Mouse (Mus musculus) forebrain, embryonic 14.5 days (tissue): ENCODE measurements around the gene Fam217b. TPM values are rescaled to one million over a fixed set of nuclear protein-coding genes. Genes with fewer than 3 reads are reported as not detected.
A peak's percentile ranks its signal among the peaks of the same experiment; 100 is the strongest.

Experiments used
- ATAC-seq: fragments of 200-750 bp; cut with Nextera tagmentation; 2 replicates; pipeline ENCODE4 v1.8.0; 2017; ENCODE audit warnings: mild to moderate bottlenecking, moderate library complexity
- DNase-seq: peaks from one replicate; pipeline ENCODE4 v3.0.0-alpha.2; 2015; ENCODE audit warnings: low spot score
- H3K27ac ChIP-seq: fragments of 300-500 bp; sonication (generic); 2 replicates; pipeline ENCODE4 v1.5.1; 2014; ENCODE audit warnings: low read depth, mild to moderate bottlenecking, control low read depth, low read length, moderate library complexity
- H3K27me3 ChIP-seq: fragments of 300-500 bp; sonication (generic); replicated peaks from 2 replicates; pipeline ENCODE4 v1.6.1; 2014; ENCODE audit warnings: low read length, control low read depth, mixed read lengths; ENCODE audit not compliant: control insufficient read depth, insufficient read depth
- H3K36me3 ChIP-seq: fragments of 300-500 bp; sonication (generic); 2 replicates; pipeline ENCODE4 v1.6.1; 2014; ENCODE audit warnings: low read length, control low read depth; ENCODE audit not compliant: control insufficient read depth, insufficient read depth
- H3K4me1 ChIP-seq: fragments of 300-500 bp; sonication (generic); 2 replicates; pipeline ENCODE4 v1.6.1; 2014; ENCODE audit warnings: antibody characterized with exemption, low read length, control low read depth; ENCODE audit not compliant: control insufficient read depth, insufficient read depth
- H3K4me2 ChIP-seq: fragments of 300-500 bp; sonication (generic); 2 replicates; pipeline ENCODE4 v1.6.1; 2014; ENCODE audit warnings: mild to moderate bottlenecking, control low read depth, low read length
- H3K4me3 ChIP-seq: fragments of 300-500 bp; sonication (generic); 2 replicates; pipeline ENCODE4 v1.5.1; 2014; ENCODE audit warnings: low read depth, low read length, control low read depth
- H3K9ac ChIP-seq: fragments of 300-500 bp; sonication (generic); 2 replicates; pipeline ENCODE4 v1.6.1; 2014; ENCODE audit warnings: mild to moderate bottlenecking, low read length, control low read depth, moderate library complexity
- H3K9me3 ChIP-seq: fragments of 300-500 bp; sonication (generic); replicated peaks from 2 replicates; pipeline ENCODE4 v1.6.1; 2016; ENCODE audit warnings: low read length, control low read depth, mixed read lengths; ENCODE audit not compliant: control insufficient read depth
- WGBS: fragments of 180-500 bp; shearing (Covaris S2); extraction: QIAGEN DNeasy Blood & Tissue Kit; methylation state at CpG from one replicate; pipeline ENCODE4 v1.1.7; 2014; 5-methylcytosine and 5-hydroxymethylcytosine counted together
- polyA plus RNA-seq: library from polyadenylated mRNA; unstranded; fragments of >200 nt; fragmentation: Nextera tagmentation; extraction: Ambion mirVana; gene quantifications from 2 replicates; pipeline ENCODE4 v1.2.1, GENCODE M21; 2014

Gene Fam217b
- polyA plus RNA-seq, 1 experiment from 2014 or later, result 3.9 TPM

GRCm38 (mm10) chr2:178428676-178429075, 14.4 kb downstream of the Fam217b start:
- ATAC-seq (no peak), DNase-seq (no peak)
- no peaks in the 10 kb centered on the region for H3K9me3 ChIP-seq
- no peak overlapping the region for H3K4me2 ChIP-seq
- no peak overlapping the region for H3K4me3 ChIP-seq
- no peaks in the 10 kb centered on the region for H3K27me3 ChIP-seq
- 87% methylated on average over 4 of the region's 4 CpGs for WGBS
- no peaks in the 10 kb centered on the region for H3K4me1 ChIP-seq
- H3K27ac ChIP-seq, result no peak overlapping the region
- no peak overlapping the region for H3K9ac ChIP-seq
- H3K36me3 ChIP-seq, result no peaks in the 10 kb centered on the region

GRCm38 (mm10) chr2:178429426-178429825, 15.1 kb downstream of the Fam217b start:
- H3K27ac ChIP-seq, result no peak overlapping the region
- H3K9ac ChIP-seq, result no peak overlapping the region
- WGBS, result 86% methylated on average over 6 of the region's 6 CpGs
- H3K4me3 ChIP-seq, result no peak overlapping the region
- no peaks in the 10 kb centered on the region for H3K27me3 ChIP-seq
- H3K4me2 ChIP-seq, result no peak overlapping the region
- H3K36me3 ChIP-seq, result no peaks in the 10 kb centered on the region
- H3K9me3 ChIP-seq, result no peaks in the 10 kb centered on the region
- no peaks in the 10 kb centered on the region for H3K4me1 ChIP-seq
- DNase-seq (no peak), ATAC-seq (no peak)

GRCm38 (mm10) chr2:178430231-178430630, 15.9 kb downstream of the Fam217b start, which contains the start of gene Cdh26:
Cdh26 (plus strand) TSS chr2:178430531.
- DNase-seq (no peak), ATAC-seq (no peak)
- no peak within 1 kb of the TSS for H3K9ac ChIP-seq
- no peaks in the 10 kb centered on the region for H3K9me3 ChIP-seq
- H3K4me2 ChIP-seq, result no peak within 1 kb of the TSS
- no peaks in the 10 kb centered on the region for H3K36me3 ChIP-seq
- H3K4me3 ChIP-seq, result no peak within 1 kb of the TSS
- H3K27me3 ChIP-seq, result no peaks in the 10 kb centered on the region
- 75% methylated on average over 4 of the region's 4 CpGs for WGBS
- H3K4me1 ChIP-seq, result no peaks in the 10 kb centered on the region
- H3K27ac ChIP-seq, result no peak within 1 kb of the TSS

- no peak overlapping the region for H3K4me3 ChIP-seq
- H3K27me3 ChIP-seq, result no peaks in the 10 kb centered on the region
- no peak overlapping the region for H3K4me2 ChIP-seq
- no peak overlapping the region for H3K27ac ChIP-seq
- H3K9ac ChIP-seq, result no peak overlapping the region
- H3K9me3 ChIP-seq, result no peaks in the 10 kb centered on the region
- ATAC-seq (no peak), DNase-seq (no peak)
- WGBS, result 81% methylated on average over 2 of the region's 2 CpGs
- no peaks in the 10 kb centered on the region for H3K4me1 ChIP-seq
- H3K36me3 ChIP-seq, result no peaks in the 10 kb centered on the region
Measured at GRCm38 (mm10) chr2:178433495-178433894, 19.2 kb downstream of the Fam217b start.

GRCm38 (mm10) chr2:178433903-178434302, 19.6 kb downstream of the Fam217b start:
- Histone ChIP-seq H3K9ac (no peak overlapping the region), H3K36me3 (no peaks in the 10 kb centered on the region), H3K27ac (no peak overlapping the region), H3K4me2 (no peak overlapping the region), H3K4me1 (no peaks in the 10 kb centered on the region), H3K4me3 (no peak overlapping the region), H3K9me3 (no peaks in the 10 kb centered on the region), H3K27me3 (no peaks in the 10 kb centered on the region)
- no peak for ATAC-seq
- 87% methylated on average over 2 of the region's 2 CpGs for WGBS
- no peak for DNase-seq

GRCm38 (mm10) chr2:178437311-178437710, 23.0 kb downstream of the Fam217b start:
- ATAC-seq, result no peak; the same call in 1 of the 2 replicates
- WGBS, result 57% methylated on average over 9 of the region's 9 CpGs
- DNase-seq, result peak; percentile 37
- Histone ChIP-seq H3K4me3 (no peak overlapping the region), H3K4me1 (no peaks in the 10 kb centered on the region), H3K27ac (no peak overlapping the region), H3K9ac (no peak overlapping the region), H3K27me3 (no peaks in the 10 kb centered on the region), H3K4me2 (no peak overlapping the region), H3K9me3 (no peaks in the 10 kb centered on the region), H3K36me3 (no peaks in the 10 kb centered on the region)

GRCm38 (mm10) chr2:178449386-178449785, 35.1 kb downstream of the Fam217b start:
- Histone ChIP-seq H3K4me3 (no peak overlapping the region), H3K9me3 (no peaks in the 10 kb centered on the region), H3K36me3 (no peaks in the 10 kb centered on the region), H3K4me2 (no peak overlapping the region), H3K27me3 (no peaks in the 10 kb centered on the region), H3K4me1 (no peaks in the 10 kb centered on the region), H3K27ac (no peak overlapping the region), H3K9ac (no peak overlapping the region)
- DNase-seq (no peak), ATAC-seq (no peak)
- WGBS, result 82% methylated on average over 4 of the region's 4 CpGs

GRCm38 (mm10) chr2:178450236-178450635, 35.9 kb downstream of the Fam217b start:
- DNase-seq, result no peak
- 6% methylated on average over 2 of the region's 2 CpGs for WGBS
- H3K27me3 ChIP-seq, result no peaks in the 10 kb centered on the region

GRCm38 (mm10) chr2:178450961-178451360, 36.6 kb downstream of the Fam217b start:
- Histone ChIP-seq H3K4me1 (peaks cover 12% of the 10 kb centered on the region), H3K9me3 (no peaks in the 10 kb centered on the region), H3K9ac (no peak overlapping the region), H3K36me3 (no peaks in the 10 kb centered on the region), H3K27ac (no peak overlapping the region), H3K4me2 (no peak overlapping the region), H3K27me3 (no peaks in the 10 kb centered on the region), H3K4me3 (no peak overlapping the region)
- ATAC-seq (no peak), DNase-seq (no peak)
- WGBS, result 49% methylated on average over 10 of the region's 10 CpGs

More at GRCm38 (mm10) chr2:178450236-178450635, 35.9 kb downstream of the Fam217b start:
- no peak for ATAC-seq
- Histone ChIP-seq H3K9me3 (no peaks in the 10 kb centered on the region), H3K9ac (no peak overlapping the region), H3K36me3 (no peaks in the 10 kb centered on the region), H3K4me3 (no peak overlapping the region), H3K27ac (no peak overlapping the region), H3K4me1 (peaks cover 8% of the 10 kb centered on the region), H3K4me2 (no peak overlapping the region)
